Comparison of ENCODE assay signal across 9 mouse cellular contexts in the genomic region with DNA sequence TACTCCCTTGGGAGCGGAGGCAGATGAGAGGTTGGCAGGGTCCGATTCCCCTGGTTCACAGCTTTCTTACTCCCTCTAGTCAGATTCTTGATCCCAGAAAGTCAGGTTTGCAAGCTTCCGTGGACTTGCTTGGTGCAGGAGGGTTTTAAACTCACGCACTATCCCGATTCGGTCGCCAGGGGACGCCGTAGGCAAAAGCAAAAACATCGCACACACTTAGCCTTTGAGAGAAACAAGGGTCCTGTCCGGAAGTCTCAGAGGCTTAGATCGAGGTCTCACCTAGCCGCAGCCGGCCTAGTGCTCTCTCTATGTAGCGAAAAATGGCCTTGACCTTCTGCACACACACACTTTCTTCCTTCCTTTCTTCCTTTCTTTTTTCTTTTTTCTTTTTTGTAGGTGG. TPM values are rescaled to one million over a fixed set of nuclear protein-coding genes. Genes with fewer than 3 reads are reported as not detected.
DNase-seq lines count a peak whose midpoint lies in the region; ATAC-seq lines count a peak whose summit lies in the region.
"Had no signal": no experiment of that assay in that cellular context is flagged by ENCODE, and none has a peak within 500 bp of the region (broad histone marks: within the 10 kb centered on the region; RNA-seq: fewer than 3 reads in every experiment).

No protein-coding gene starts in this region.

- peaks cover 77% of the 10 kb centered on the region for H3K27me3 ChIP-seq in intestine, embryonic 14.5 days (replicated peaks; ENCODE audit: control insufficient read depth, insufficient read depth, low read length)
- peaks cover 38% of the 10 kb centered on the region for H3K27me3 ChIP-seq in intestine, embryonic 16.5 days (replicated peaks; ENCODE audit: control insufficient read depth, insufficient read depth, low read length)
- H3K27me3 ChIP-seq in forebrain, embryonic 15.5 days, result peaks cover 67% of the 10 kb centered on the region

- H3K27ac ChIP-seq in intestine, embryonic 14.5 days (ENCODE audit: low read depth), result no peak overlapping the region
- no peak overlapping the region for H3K27ac ChIP-seq in intestine, embryonic 16.5 days (ENCODE audit: low read length)
- H3K27ac ChIP-seq in forebrain, embryonic 15.5 days (replicated peaks), result no peak overlapping the region

- H3K4me1 ChIP-seq in intestine, embryonic 14.5 days (replicated peaks; ENCODE audit: control insufficient read depth, insufficient read depth, low read length), result peaks cover 4% of the 10 kb centered on the region; the same call in 1 of the 2 replicates
- H3K4me1 ChIP-seq in intestine, embryonic 16.5 days (ENCODE audit: control insufficient read depth, insufficient read depth, low read length), result peaks cover 16% of the 10 kb centered on the region
- peaks cover 19% of the 10 kb centered on the region for H3K4me1 ChIP-seq in forebrain, embryonic 15.5 days

- no peak overlapping the region for H3K9ac ChIP-seq in intestine, embryonic 14.5 days (ENCODE audit: low read length)
- no peak overlapping the region for H3K9ac ChIP-seq in intestine, embryonic 16.5 days (ENCODE audit: low read depth, low read length)
- no peak overlapping the region for H3K9ac ChIP-seq in forebrain, embryonic 15.5 days (replicated peaks)

- H3K4me2 ChIP-seq in intestine, embryonic 14.5 days (ENCODE audit: low read length), result no peak overlapping the region
- no peak overlapping the region for H3K4me2 ChIP-seq in intestine, embryonic 16.5 days (ENCODE audit: low read depth, low read length)
- no peak overlapping the region for H3K4me2 ChIP-seq in forebrain, embryonic 15.5 days (replicated peaks)

- H3K9me3 ChIP-seq in intestine, embryonic 14.5 days (ENCODE audit: control insufficient read depth, low read length), result peaks cover 6% of the 10 kb centered on the region; the same call in 1 of the 2 replicates
- H3K9me3 ChIP-seq in intestine, embryonic 16.5 days (ENCODE audit: control insufficient read depth, low read length), result peaks cover 6% of the 10 kb centered on the region; the same call in 1 of the 2 replicates
- H3K9me3 ChIP-seq in forebrain, embryonic 15.5 days, result no peaks in the 10 kb centered on the region

- DNase-seq in intestine, embryonic 14.5 days (ENCODE audit: low spot score), result peak; percentile 92
- DNase-seq in CD8-positive naive resting alpha-beta T cell, adult 2 months (ENCODE audit: low read depth in 2 of 2, low spot score in 2 of 2), result peak; percentile 55 to 69
- peak; percentile 67 to 70 for DNase-seq in adrenal gland, postnatal 36 days
- DNase-seq in kidney, postnatal 14 days, result peak; percentile 71
- DNase-seq in thymus, postnatal 10 days (ENCODE audit: low spot score in 2 of 2), result peak; percentile 48 to 73

- no peak overlapping the region for H3K4me3 ChIP-seq in intestine, embryonic 14.5 days (ENCODE audit: low read depth, low read length)
- H3K4me3 ChIP-seq in intestine, embryonic 16.5 days (ENCODE audit: low read length), result no peak overlapping the region
- no peak overlapping the region for H3K4me3 ChIP-seq in forebrain, embryonic 15.5 days
- H3K4me3 ChIP-seq: erythroblast, embryonic 14.5 days had no signal

- no peaks in the 10 kb centered on the region for H3K36me3 ChIP-seq in intestine, embryonic 14.5 days (ENCODE audit: control insufficient read depth, insufficient read depth, low read length)
- H3K36me3 ChIP-seq in intestine, embryonic 16.5 days (ENCODE audit: control insufficient read depth, insufficient read depth, low read length), result no peaks in the 10 kb centered on the region
- no peaks in the 10 kb centered on the region for H3K36me3 ChIP-seq in forebrain, embryonic 15.5 days

- ATAC-seq in intestine, embryonic 14.5 days (replicated peaks; ENCODE audit: low FRiP score, low TSS enrichment, low read depth), result no peak
- no peak for ATAC-seq in intestine, embryonic 16.5 days
- peak; percentile 41; the same call in 1 of the 2 replicates for ATAC-seq in forebrain, embryonic 15.5 days (replicated peaks)
- ATAC-seq in megakaryocyte progenitor cell, adult 5-6 weeks (replicated peaks; ENCODE audit: poor library complexity), result peak; percentile 59

- 3% methylated on average over 15 of the region's 15 CpGs for WGBS in intestine, embryonic 14.5 days
- WGBS in intestine, embryonic 16.5 days, result 3% methylated on average over 15 of the region's 15 CpGs
- 2% methylated on average over 15 of the region's 15 CpGs for WGBS in forebrain, embryonic 15.5 days

RNA-seq across cellular contexts. Expression of a gene that starts 2.7 kb away (rescaled TPM):
- polyA plus RNA-seq in intestine, embryonic 14.5 days (2014; fragmentation: Nextera tagmentation; extraction: Ambion mirVana), result 0.83 and 1.6 TPM in 2 replicates
- 1.3 and 1.8 TPM in 2 replicates for polyA plus RNA-seq in intestine, embryonic 16.5 days (2015; fragmentation: Nextera tagmentation; extraction: Ambion mirVana)
- 1 to 10 TPM; 3.5 to 7.7 TPM for total RNA-seq in adrenal gland, postnatal 36 days (2021)
- 0.11 and 0.20 TPM in 2 replicates for polyA plus RNA-seq in forebrain, embryonic 15.5 days (2015; fragmentation: Nextera tagmentation; extraction: Ambion mirVana)
- 0.17 TPM in 1 of 2 replicates, not detected in the other for total RNA-seq in megakaryocyte progenitor cell, adult 5-6 weeks (2015)
- not detected in 2 replicates for total RNA-seq in megakaryocyte progenitor cell, adult 5-6 weeks (2017)
- polyA plus RNA-seq: erythroblast, embryonic 14.5 days had no signal

RNA-seq across cellular contexts. Expression of a gene that starts 5.0 kb away (rescaled TPM):
- polyA plus RNA-seq in intestine, embryonic 14.5 days (2014; fragmentation: Nextera tagmentation; extraction: Ambion mirVana), result not detected in 2 replicates
- 0.06 TPM in 1 of 2 replicates, not detected in the other for polyA plus RNA-seq in intestine, embryonic 16.5 days (2015; fragmentation: Nextera tagmentation; extraction: Ambion mirVana)
- 1 to 10 TPM in 1 of 2 experiments, under 1 TPM in 1; 0.73 to 1.7 TPM for total RNA-seq in adrenal gland, postnatal 36 days (2021)
- polyA plus RNA-seq in forebrain, embryonic 15.5 days (2015; fragmentation: Nextera tagmentation; extraction: Ambion mirVana), result not detected in 2 replicates
- not detected in 2 replicates for total RNA-seq in megakaryocyte progenitor cell, adult 5-6 weeks (2015)
- not detected in 2 replicates for total RNA-seq in megakaryocyte progenitor cell, adult 5-6 weeks (2017)
- polyA plus RNA-seq: erythroblast, embryonic 14.5 days had no signal

RNA-seq across cellular contexts. Expression of a gene that starts 7.3 kb away (rescaled TPM):
- 15.8 and 20.0 TPM in 2 replicates for polyA plus RNA-seq in intestine, embryonic 14.5 days (2014; fragmentation: Nextera tagmentation; extraction: Ambion mirVana)
- polyA plus RNA-seq in intestine, embryonic 16.5 days (2015; fragmentation: Nextera tagmentation; extraction: Ambion mirVana), result 21.0 and 24.3 TPM in 2 replicates
- total RNA-seq in adrenal gland, postnatal 36 days (2021), result 100 to 1,000 TPM; 177 to 245 TPM
- polyA plus RNA-seq in forebrain, embryonic 15.5 days (2015; fragmentation: Nextera tagmentation; extraction: Ambion mirVana), result 68.5 and 71.8 TPM in 2 replicates
- total RNA-seq in megakaryocyte progenitor cell, adult 5-6 weeks (2015), result 3.6 TPM in 2 replicates
- total RNA-seq in megakaryocyte progenitor cell, adult 5-6 weeks (2017), result 3.5 and 3.8 TPM in 2 replicates

RNA-seq across cellular contexts. Expression of a gene that starts 18.7 kb away (rescaled TPM):
- polyA plus RNA-seq in intestine, embryonic 14.5 days (2014; fragmentation: Nextera tagmentation; extraction: Ambion mirVana), result 102 and 103 TPM in 2 replicates
- 126 and 130 TPM in 2 replicates for polyA plus RNA-seq in intestine, embryonic 16.5 days (2015; fragmentation: Nextera tagmentation; extraction: Ambion mirVana)
- 10 to 100 TPM; 65.8 to 78.6 TPM for total RNA-seq in adrenal gland, postnatal 36 days (2021)
- polyA plus RNA-seq in forebrain, embryonic 15.5 days (2015; fragmentation: Nextera tagmentation; extraction: Ambion mirVana), result 56.9 and 61.7 TPM in 2 replicates
- total RNA-seq in megakaryocyte progenitor cell, adult 5-6 weeks (2015), result 45.4 and 49.8 TPM in 2 replicates
- 65.6 and 76.6 TPM in 2 replicates for total RNA-seq in megakaryocyte progenitor cell, adult 5-6 weeks (2017)

RNA-seq across cellular contexts. Expression of a gene that starts 24.1 kb away (rescaled TPM):
- 11.8 and 14.5 TPM in 2 replicates for polyA plus RNA-seq in intestine, embryonic 14.5 days (2014; fragmentation: Nextera tagmentation; extraction: Ambion mirVana)
- 38.8 and 42.0 TPM in 2 replicates for polyA plus RNA-seq in intestine, embryonic 16.5 days (2015; fragmentation: Nextera tagmentation; extraction: Ambion mirVana)
- total RNA-seq in adrenal gland, postnatal 36 days (2021), result 10 to 100 TPM; 65.6 to 87.4 TPM
- polyA plus RNA-seq in forebrain, embryonic 15.5 days (2015; fragmentation: Nextera tagmentation; extraction: Ambion mirVana), result 8.5 and 8.8 TPM in 2 replicates
- total RNA-seq in megakaryocyte progenitor cell, adult 5-6 weeks (2015), result 11.3 and 15.7 TPM in 2 replicates
- total RNA-seq in megakaryocyte progenitor cell, adult 5-6 weeks (2017), result 50.9 and 62.2 TPM in 2 replicates

Comparison
In these comparisons a context has a peak if more than half of its experiments do, and no peak if none do; other contexts are left out.
1. ATAC-seq: peak in forebrain, embryonic 15.5 days (single experiment) and megakaryocyte progenitor cell, adult 5-6 weeks (single experiment); none in intestine, embryonic 14.5 days (single experiment) and intestine, embryonic 16.5 days (single experiment).
2. Peak in every context shown above with its lines, with median percentiles within 50 percentile points of each other: DNase-seq.